Mouse (Mus musculus): ENCODE measurements around the gene Rgsl1. TPM values are rescaled to one million over a fixed set of nuclear protein-coding genes. Genes with fewer than 3 reads are reported as not detected.

Gene Rgsl1
- polyA plus RNA-seq, 1 experiment from 2014 or later: not detected

GRCm38 (mm10) chr1:153737101-153738085, 106.5 kb downstream of the Rgsl1 start:
- no peak overlapping the region for H3K4me3 ChIP-seq
- 26% methylated on average over 9 of the region's 9 CpGs for WGBS
- H3K9me3 ChIP-seq: no peaks in the 10 kb centered on the region
- H3K27ac ChIP-seq (replicated peaks): peak overlapping the region; percentile 16
- H3K36me3 ChIP-seq: no peaks in the 10 kb centered on the region
- H3K9ac ChIP-seq (replicated peaks): no peak overlapping the region
- H3K27me3 ChIP-seq: peaks cover 41% of the 10 kb centered on the region
- ATAC-seq (ENCODE audit: low FRiP score, low read depth): no peak; the same call in 1 of the 2 replicates
- H3K4me2 ChIP-seq (replicated peaks): peak overlapping the region; percentile 19; the same call in 1 of the 2 replicates
- peaks cover 59% of the 10 kb centered on the region for H3K4me1 ChIP-seq

- ATAC-seq (ENCODE audit: low FRiP score, low read depth): no peak
- H3K27ac ChIP-seq (replicated peaks): no peak overlapping the region
- WGBS: 75% methylated on average over 6 of the region's 6 CpGs
- H3K9ac ChIP-seq (replicated peaks): no peak overlapping the region
- H3K4me3 ChIP-seq: no peak overlapping the region
- no peak overlapping the region for H3K4me2 ChIP-seq (replicated peaks)
- peaks cover 33% of the 10 kb centered on the region for H3K27me3 ChIP-seq
- H3K36me3 ChIP-seq: no peaks in the 10 kb centered on the region
- H3K9me3 ChIP-seq: no peaks in the 10 kb centered on the region
- H3K4me1 ChIP-seq: peaks cover 54% of the 10 kb centered on the region
Observed at GRCm38 (mm10) chr1:153736096-153736495, 107.8 kb downstream of the Rgsl1 start.

DNA sequence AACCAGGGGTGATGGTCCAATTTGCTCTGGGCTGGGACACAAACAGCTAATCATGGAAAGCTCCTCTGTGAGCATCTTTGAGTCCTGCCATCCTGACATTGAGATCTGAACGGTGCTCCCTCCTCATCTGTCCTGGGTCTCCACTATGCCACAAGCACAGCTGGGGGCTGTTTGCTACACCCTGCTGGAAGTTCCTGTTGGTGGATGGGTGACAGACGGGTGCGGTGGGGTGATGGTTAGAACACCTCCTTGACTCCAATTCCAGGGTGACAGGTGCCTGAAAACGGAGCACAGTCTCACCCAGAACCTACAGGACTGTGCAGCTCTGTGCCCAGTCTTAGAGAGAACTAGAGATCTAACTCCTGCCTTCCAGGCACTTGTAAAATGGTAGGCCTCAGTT, 109.1 kb downstream of the Rgsl1 start:
- no peak overlapping the region for H3K27ac ChIP-seq (replicated peaks)
- ATAC-seq (ENCODE audit: low FRiP score, low read depth): no peak
- H3K27me3 ChIP-seq: peaks cover 30% of the 10 kb centered on the region
- no peak overlapping the region for H3K4me3 ChIP-seq
- H3K9ac ChIP-seq (replicated peaks): no peak overlapping the region
- no peaks in the 10 kb centered on the region for H3K36me3 ChIP-seq
- no peak overlapping the region for H3K4me2 ChIP-seq (replicated peaks)
- no peaks in the 10 kb centered on the region for H3K9me3 ChIP-seq
- 87% methylated on average over 4 of the region's 4 CpGs for WGBS
- H3K4me1 ChIP-seq: peaks cover 49% of the 10 kb centered on the region

DNA sequence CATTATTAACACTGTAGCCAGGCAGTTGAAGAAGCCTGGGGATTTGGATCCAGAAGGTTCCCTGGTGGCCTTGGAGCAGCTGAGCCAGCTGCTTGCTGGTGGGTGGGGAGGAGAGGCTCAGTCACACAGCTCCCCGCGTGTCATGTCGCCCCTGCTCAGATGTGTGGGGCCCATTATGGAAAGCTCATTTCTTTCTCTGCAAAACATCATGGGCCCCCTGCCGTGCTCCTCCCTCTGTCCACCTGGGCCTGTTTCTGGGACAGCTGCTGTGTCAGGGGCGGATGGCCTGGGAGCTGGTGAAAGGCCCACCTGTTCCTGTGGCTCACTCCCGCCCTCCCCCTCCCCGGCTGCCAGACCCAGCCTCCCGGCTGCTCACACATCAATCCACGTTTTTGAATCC, 110.8 kb downstream of the Rgsl1 start:
- Histone ChIP-seq H3K27ac (replicated peaks) (0 out of 2 replicates have a peak overlapping the region, but pooled peaks have one; percentile 11), H3K4me2 (replicated peaks) (no peak overlapping the region), H3K4me3 (no peak overlapping the region), H3K27me3 (peaks cover 14% of the 10 kb centered on the region; the same call in 1 of the 2 replicates), H3K36me3 (no peaks in the 10 kb centered on the region), H3K9me3 (no peaks in the 10 kb centered on the region), H3K4me1 (peaks cover 41% of the 10 kb centered on the region), H3K9ac (replicated peaks) (no peak overlapping the region)
- WGBS: 37% methylated on average over 9 of the region's 9 CpGs
- peak; percentile 14; the same call in 1 of the 2 replicates for ATAC-seq (ENCODE audit: low FRiP score, low read depth)

DNA sequence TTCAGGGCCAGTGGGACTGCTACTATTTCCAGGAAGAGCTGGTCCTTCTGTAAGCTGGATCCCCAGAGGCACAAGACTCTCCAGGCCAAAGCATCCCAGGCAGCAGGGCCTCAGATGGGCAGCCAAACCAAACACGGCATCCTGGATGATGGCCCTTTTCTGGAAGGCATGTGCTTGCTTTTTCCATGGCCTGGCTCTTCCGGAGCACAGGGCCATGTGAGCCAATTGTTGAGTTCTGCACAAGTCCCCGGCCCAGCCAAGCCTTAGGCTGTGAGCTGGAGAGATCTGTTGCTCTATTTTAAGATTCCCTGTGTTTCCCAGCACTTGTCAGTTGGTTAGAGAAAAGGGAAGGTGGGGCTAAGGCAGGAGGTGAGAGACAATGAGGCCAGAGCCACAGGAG, 113.3 kb downstream of the Rgsl1 start:
- H3K27ac ChIP-seq (replicated peaks): no peak overlapping the region
- no peaks in the 10 kb centered on the region for H3K9me3 ChIP-seq
- no peaks in the 10 kb centered on the region for H3K36me3 ChIP-seq
- no peak overlapping the region for H3K4me3 ChIP-seq
- no peak overlapping the region for H3K4me2 ChIP-seq (replicated peaks)
- H3K4me1 ChIP-seq: peaks cover 24% of the 10 kb centered on the region
- H3K9ac ChIP-seq (replicated peaks): no peak overlapping the region
- 68% methylated on average over 3 of the region's 3 CpGs for WGBS
- ATAC-seq (ENCODE audit: low FRiP score, low read depth): no peak
- H3K27me3 ChIP-seq: peaks cover 9% of the 10 kb centered on the region; the same call in 1 of the 2 replicates

DNA sequence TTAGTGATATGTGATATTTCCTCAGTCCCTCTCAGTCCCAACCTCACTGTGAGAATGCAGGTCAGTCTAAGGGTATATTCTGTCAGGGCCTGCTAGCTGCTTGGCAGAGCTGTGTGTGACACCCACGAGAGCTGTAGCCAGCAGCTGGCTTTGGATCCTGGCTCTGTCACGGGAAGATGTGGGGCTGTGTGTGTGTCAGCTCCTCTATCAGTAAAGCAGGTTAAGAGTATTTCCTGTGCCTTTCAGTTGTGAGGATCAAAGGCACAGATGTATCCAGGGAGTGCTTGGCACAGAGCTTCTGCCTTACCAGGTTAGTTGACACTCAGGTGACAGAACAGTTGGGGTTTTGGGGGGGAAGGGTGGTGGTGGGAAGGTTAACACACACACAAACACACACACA, 114.1 kb downstream of the Rgsl1 start:
- no peaks in the 10 kb centered on the region for H3K9me3 ChIP-seq
- H3K4me2 ChIP-seq (replicated peaks): no peak overlapping the region
- peaks cover under 1% of the 10 kb centered on the region; the same call in 1 of the 2 replicates for H3K27me3 ChIP-seq
- no peaks in the 10 kb centered on the region for H3K36me3 ChIP-seq
- WGBS: 78% methylated on average over 2 of the region's 2 CpGs
- H3K9ac ChIP-seq (replicated peaks): no peak overlapping the region
- ATAC-seq (ENCODE audit: low FRiP score, low read depth): no peak
- H3K4me3 ChIP-seq: no peak overlapping the region
- peaks cover 24% of the 10 kb centered on the region for H3K4me1 ChIP-seq
- H3K27ac ChIP-seq (replicated peaks): no peak overlapping the region

Other genes with a start within 250 kb of the Rgsl1 start
- gene Rgs8, start 191.1 kb downstream of the Rgsl1 start, polyA plus RNA-seq (2016; fragmentation: Nextera tagmentation; extraction: Ambion mirVana): 24.5 and 26.4 TPM in 2 replicates
- 46.3 and 53.3 TPM in 2 replicates for gene Rgs16, start 103.8 kb downstream of the Rgsl1 start, polyA plus RNA-seq (2016; fragmentation: Nextera tagmentation; extraction: Ambion mirVana)
- 42.1 and 42.9 TPM in 2 replicates for gene Rnasel, start 94.7 kb downstream of the Rgsl1 start, polyA plus RNA-seq (2016; fragmentation: Nextera tagmentation; extraction: Ambion mirVana)
- 1.8 and 2.7 TPM in 2 replicates for gene Teddm1b, start 30.2 kb upstream of the Rgsl1 start, polyA plus RNA-seq (2016; fragmentation: Nextera tagmentation; extraction: Ambion mirVana)
- not detected in 2 replicates for gene Teddm1a, start 47.6 kb upstream of the Rgsl1 start, polyA plus RNA-seq (2016; fragmentation: Nextera tagmentation; extraction: Ambion mirVana)
- gene Glul, start 55.8 kb upstream of the Rgsl1 start, polyA plus RNA-seq (2016; fragmentation: Nextera tagmentation; extraction: Ambion mirVana): 110 and 119 TPM in 2 replicates
- 0.65 and 0.86 TPM in 2 replicates for gene Teddm2, start 56.1 kb upstream of the Rgsl1 start, polyA plus RNA-seq (2016; fragmentation: Nextera tagmentation; extraction: Ambion mirVana)

Data from midbrain, embryonic 12.5 days (tissue).